Mouse (Mus musculus) MEL (cell line): ENCODE measurements around the gene Tsc22d3.

ENCODE experiments used
- CTCF ChIP-seq, 3 experiments: IDR thresholded peaks in 2 of 3; conservative IDR thresholded peaks in 1 of 3; 2 replicates each; pipeline ENCODE4 v1.5.1; 2011 to 2012; ENCODE audit warnings: low read length in 3 of 3, low read depth in 2 of 3, mild to moderate bottlenecking in 2 of 3, improper control_type of control experiment in 1 of 3, inconsistent platforms in 1 of 3, mixed read lengths in 1 of 3, moderate library complexity in 1 of 3; ENCODE audit not compliant: control insufficient read depth in 1 of 3, insufficient read depth in 1 of 3, poor library complexity in 1 of 3, severe bottlenecking in 1 of 3
- POLR2A ChIP-seq, 2 experiments: IDR thresholded peaks; 2 replicates each; pipeline ENCODE4 v1.6.1; 2011 to 2012; ENCODE audit warnings: low read length in 2 of 2, mild to moderate bottlenecking in 2 of 2, control low read depth in 1 of 2, improper control_type of control experiment in 1 of 2, low read depth in 1 of 2, moderate library complexity in 1 of 2; ENCODE audit not compliant: control insufficient read depth in 1 of 2, insufficient read depth in 1 of 2, poor library complexity in 1 of 2
- TAL1 ChIP-seq: IDR thresholded peaks from 2 replicates; pipeline ENCODE4 v1.6.1; 2012; ENCODE audit warnings: mild to moderate bottlenecking, inconsistent platforms, low read length, moderate library complexity, mixed read lengths
- ZNF384 ChIP-seq: IDR thresholded peaks from 2 replicates; pipeline ENCODE4 v1.6.1; 2012; ENCODE audit warnings: low read depth, mild to moderate bottlenecking, inconsistent platforms, low read length, improper control_type of control experiment

DNA sequence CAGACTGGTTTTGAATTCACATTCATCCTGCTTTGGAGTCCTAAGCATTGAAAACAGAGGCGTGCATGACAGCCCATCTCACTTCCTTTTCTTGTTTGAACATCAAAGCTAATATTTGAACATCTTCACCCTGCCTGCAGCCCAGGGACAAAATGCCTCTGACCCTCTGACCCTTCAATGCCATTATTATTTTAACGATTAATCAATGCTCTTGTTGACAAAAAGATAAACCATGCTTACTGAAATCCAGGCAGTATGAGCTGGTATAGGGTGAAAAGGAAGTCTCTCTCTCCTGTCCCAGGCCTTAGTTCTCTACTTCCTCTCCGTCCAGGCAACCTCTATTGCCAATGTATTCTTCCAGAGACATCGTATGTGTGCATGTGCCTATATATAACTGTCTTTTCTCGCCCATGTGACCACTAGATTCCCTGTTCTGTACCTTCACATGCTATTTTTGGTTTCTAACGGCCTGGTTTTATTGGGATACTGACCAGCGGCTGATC is 106.9 kb downstream of the Tsc22d3 start:
- TF ChIP-seq ZNF384 (no peak), CTCF (IDR thresholded peaks at IDR 0.05 in 2 of 3, conservative IDR thresholded peaks at IDR 0.05 in 1 of 3; ENCODE audit: control insufficient read depth in 1 of 3, insufficient read depth in 1 of 3, low read depth in 2 of 3, low read length in 3 of 3, poor library complexity in 1 of 3, severe bottlenecking in 1 of 3) (no peak), TAL1 (no peak), POLR2A (IDR thresholded peaks at IDR 0.05; ENCODE audit: control insufficient read depth in 1 of 2, insufficient read depth in 1 of 2, low read depth in 1 of 2, low read length in 2 of 2, poor library complexity in 1 of 2) (no peak)
